Mouse (Mus musculus) liver, postnatal 0 days (tissue): Measurements from ENCODE around the gene Ccdc85c.

Source experiments
- CTCF ChIP-seq: sonication (generic); IDR thresholded peaks from 2 replicates; pipeline ENCODE4 v1.5.1; 2016; ENCODE audit warnings: antibody characterized with exemption, low read depth
- EP300 ChIP-seq: IDR thresholded peaks from 2 replicates; pipeline ENCODE4 v1.6.1; 2016; ENCODE audit warnings: antibody characterized with exemption, low read depth, mild to moderate bottlenecking

GRCm38 (mm10) chr12:108226216-108226615 lies 49.0 kb downstream of the Ccdc85c start:
- no peak for TF ChIP-seq CTCF
- TF ChIP-seq EP300, result no peak
